Mouse (Mus musculus) bone marrow macrophage, adult 2 months (primary cell): ENCODE results near the gene Lemd2.

Experiments
- CTCF ChIP-seq: IDR thresholded peaks from 2 replicates; pipeline ENCODE4 v1.5.1; 2012; ENCODE audit warnings: low read depth, mild to moderate bottlenecking, low read length, moderate library complexity
- POLR2A ChIP-seq: IDR thresholded peaks from 2 replicates; pipeline ENCODE4 v1.6.1; 2012; ENCODE audit warnings: mild to moderate bottlenecking, low read depth, low read length, borderline replicate concordance

DNA sequence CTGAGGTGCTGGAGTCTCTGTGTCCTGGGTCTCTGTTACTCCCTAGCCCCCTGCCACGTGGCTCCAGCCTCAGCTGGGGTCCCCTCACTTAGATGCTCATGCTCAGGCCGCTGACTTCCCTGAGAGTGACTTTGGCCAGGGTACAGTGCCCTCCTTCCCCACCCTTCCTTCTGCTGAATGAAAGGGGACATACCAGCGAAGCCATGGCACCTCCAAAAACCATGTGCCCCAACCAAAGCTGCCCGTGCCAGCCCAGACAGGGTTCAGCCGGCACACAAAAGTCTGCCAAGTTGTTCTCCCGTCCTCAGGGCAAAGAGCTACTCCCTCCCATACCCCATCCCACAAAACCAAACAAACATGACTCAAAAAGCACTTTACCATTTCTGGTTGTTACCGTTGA lies 29.0 kb upstream of the Lemd2 start:
- TF ChIP-seq POLR2A (no peak), CTCF (no peak)
